Mouse (Mus musculus) G1E (cell line): Measurements from ENCODE around the gene Apaf1.

ENCODE experiments used
- CTCF ChIP-seq: IDR thresholded peaks from 2 replicates; pipeline ENCODE4 v1.5.1; 2012; ENCODE audit warnings: low read depth, low read length, inconsistent platforms, mixed read lengths
- GATA2 ChIP-seq: IDR thresholded peaks from 2 replicates; pipeline ENCODE4 v1.6.1; 2012; ENCODE audit warnings: low read depth, low read length, inconsistent platforms, borderline replicate concordance

DNA sequence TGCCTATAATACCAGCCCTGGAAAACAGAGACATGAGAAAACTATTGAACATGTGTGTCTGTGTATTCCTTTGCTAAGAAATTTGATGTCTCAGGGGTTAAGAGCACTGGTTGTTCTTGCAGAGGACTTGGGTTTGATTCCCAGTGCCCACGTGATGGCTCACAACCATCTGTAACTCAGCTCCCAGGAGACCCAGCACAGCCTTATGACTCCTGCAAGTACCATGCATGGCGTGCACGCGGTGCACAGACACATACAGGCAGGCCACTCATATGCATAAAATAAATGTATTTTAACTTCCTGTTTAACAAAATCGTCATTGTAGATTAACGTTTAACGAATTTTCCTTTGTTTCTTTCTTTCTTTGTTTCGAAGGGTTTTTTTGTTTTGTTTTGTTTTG is 15.5 kb upstream of the Apaf1 start:
- TF ChIP-seq GATA2: no peak
- TF ChIP-seq CTCF: no peak
